Mouse (Mus musculus): ENCODE measurements around the gene Acly.

Acly gene

GRCm38 (mm10) chr11:100441797-100442196 lies 86.0 kb downstream of the Acly start, which contains the start of the genes Nt5c3b and Klhl10:
TSS of gene Nt5c3b (minus strand) at chr11:100441808.
TSS of gene Klhl10 (plus strand) at chr11:100441917.
- no peak for DNase-seq (ENCODE audit: low read depth, low spot score)

- DNase-seq (ENCODE audit: low read depth, low spot score) = peak; percentile 75
These were observed 86.9 kb downstream of the Acly start for GRCm38 (mm10) chr11:100440691-100441522.

- DNase-seq (ENCODE audit: low read depth, low spot score) = no peak
These were observed 89.9 kb downstream of the Acly start for GRCm38 (mm10) chr11:100437901-100438300.

- no peak for DNase-seq (ENCODE audit: low read depth, low spot score)
These were observed 92.0 kb downstream of the Acly start for GRCm38 (mm10) chr11:100435678-100436246.

GRCm38 (mm10) chr11:100432002-100432401 lies 95.8 kb downstream of the Acly start:
- no peak for DNase-seq (ENCODE audit: low read depth, low spot score)

- DNase-seq (ENCODE audit: low read depth, low spot score) = no peak
These were observed 97.7 kb downstream of the Acly start for GRCm38 (mm10) chr11:100430052-100430451.

GRCm38 (mm10) chr11:100428612-100429199 lies 99.1 kb downstream of the Acly start:
- DNase-seq (ENCODE audit: low read depth, low spot score) = no peak

GRCm38 (mm10) chr11:100426820-100427219 lies 101.0 kb downstream of the Acly start:
- no peak for DNase-seq (ENCODE audit: low read depth, low spot score)
